Mouse (Mus musculus) heart, postnatal 0 days (tissue): ENCODE measurements around the gene Bscl2. TPM values are rescaled to one million over a fixed set of nuclear protein-coding genes. Genes with fewer than 3 reads are reported as not detected.

Experiments
- ATAC-seq: fragments of 200-750 bp; cut with Nextera tagmentation; 2 replicates; pipeline ENCODE4 v1.8.0; 2017; ENCODE audit warnings: low read depth, moderate number of reproducible peaks, moderate library complexity; ENCODE audit not compliant: insufficient read depth
- DNase-seq: peaks from one replicate; pipeline ENCODE4 v3.0.0-alpha.2; 2016; ENCODE audit warnings: low spot score
- H3K27ac ChIP-seq: fragments of 300-500 bp; sonication (generic); 2 replicates; pipeline ENCODE4 v1.5.1; 2014; ENCODE audit warnings: low read depth, mild to moderate bottlenecking
- H3K27me3 ChIP-seq: fragments of 300-500 bp; sonication (generic); 2 replicates; pipeline ENCODE4 v1.6.1; 2014; ENCODE audit warnings: low read length, mixed read lengths; ENCODE audit not compliant: control insufficient read depth, insufficient read depth
- H3K36me3 ChIP-seq: fragments of 300-500 bp; sonication (generic); replicated peaks from 2 replicates; pipeline ENCODE4 v1.6.1; 2014; ENCODE audit warnings: low read length, mixed read lengths; ENCODE audit not compliant: control insufficient read depth, insufficient read depth
- H3K4me1 ChIP-seq: fragments of 300-500 bp; sonication (generic); 2 replicates; pipeline ENCODE4 v1.6.1; 2014; ENCODE audit warnings: antibody characterized with exemption; ENCODE audit not compliant: control insufficient read depth, insufficient read depth
- H3K4me2 ChIP-seq: fragments of 300-500 bp; sonication (generic); 2 replicates; pipeline ENCODE4 v1.6.1; 2014; ENCODE audit warnings: low read depth, mild to moderate bottlenecking, low read length, moderate library complexity
- H3K4me3 ChIP-seq: fragments of 300-500 bp; sonication (generic); 2 replicates; pipeline ENCODE4 v1.5.1; 2014; ENCODE audit warnings: low read depth, low read length
- H3K9ac ChIP-seq: fragments of 300-500 bp; sonication (generic); replicated peaks from 2 replicates; pipeline ENCODE4 v1.6.1; 2014; ENCODE audit warnings: low read depth, low read length, mixed read lengths
- H3K9me3 ChIP-seq: fragments of 300-500 bp; sonication (generic); replicated peaks from 2 replicates; pipeline ENCODE4 v1.6.1; 2016; ENCODE audit warnings: low read length; ENCODE audit not compliant: control insufficient read depth
- CTCF ChIP-seq: IDR thresholded peaks from 2 replicates; pipeline ENCODE4 v1.5.1; 2016; ENCODE audit warnings: antibody characterized with exemption, control low read depth, low read depth
- EP300 ChIP-seq: IDR thresholded peaks from 2 replicates; pipeline ENCODE4 v1.6.1; 2016; ENCODE audit warnings: antibody characterized with exemption, low read depth
- WGBS: fragments of 180-500 bp; shearing (Covaris S2); extraction: QIAGEN DNeasy Blood & Tissue Kit; methylation state at CpG from one replicate; pipeline ENCODE4 v1.1.7; 2014; 5-methylcytosine and 5-hydroxymethylcytosine counted together
- polyA plus RNA-seq: library from polyadenylated mRNA; unstranded; fragments of >200 nt; fragmentation: Nextera tagmentation; extraction: Ambion mirVana; gene quantifications from 2 replicates; pipeline ENCODE4 v1.2.1, GENCODE M21; 2015
- total RNA-seq: library from RNA; depleted of rRNA; stranded (reverse); fragments of >200 nt; gene quantifications from 2 replicates; pipeline ENCODE4 v1.2.3, GENCODE M21; 2014; ENCODE audit warnings: low replicate concordance

Gene Bscl2
- total and polyA plus RNA-seq, 2 experiments from 2014 or later: 32.1 to 54.2 TPM

DNA sequence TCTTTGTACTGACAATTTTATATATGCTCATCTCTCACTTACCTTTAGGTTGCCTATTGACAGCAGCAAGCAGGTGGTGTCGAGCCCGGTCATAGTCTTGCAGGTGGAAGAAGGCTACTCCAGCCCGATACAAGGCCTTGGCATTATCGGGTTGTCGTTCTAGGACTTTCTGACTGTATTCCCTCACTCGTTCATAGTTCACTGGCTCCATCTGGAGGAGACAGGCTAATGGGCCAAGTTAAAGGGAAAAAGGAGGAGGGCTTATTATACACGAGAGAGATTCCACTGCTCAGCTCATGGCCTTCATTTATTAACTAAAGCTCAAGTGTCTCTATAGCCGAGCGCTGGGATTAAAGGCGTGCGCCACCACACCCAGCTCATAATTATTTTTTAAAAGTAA, 21.5 kb upstream of the Bscl2 start:
- Histone ChIP-seq H3K9me3 (no peaks in the 10 kb centered on the region), H3K9ac (no peak overlapping the region), H3K36me3 (peaks cover 49% of the 10 kb centered on the region)

DNA sequence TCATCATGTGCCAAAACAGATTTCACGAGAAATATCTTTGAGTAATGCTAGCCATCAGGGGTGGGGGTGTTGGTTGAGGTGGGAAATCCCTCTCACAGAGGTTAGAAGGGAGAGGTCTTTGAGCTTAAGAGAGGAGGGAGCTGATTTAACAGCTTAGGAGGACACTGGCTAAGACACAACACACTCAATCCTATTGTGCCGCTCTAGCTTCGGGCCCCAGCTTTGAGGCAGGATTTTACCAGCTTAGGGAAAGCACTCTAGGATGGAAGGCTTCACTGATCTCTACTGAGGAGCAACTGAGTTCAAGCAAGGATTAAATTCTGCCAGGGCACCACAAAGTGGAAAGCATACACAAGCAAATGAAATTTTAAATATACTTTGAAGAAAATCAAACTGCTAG, 20.3 kb upstream of the Bscl2 start:
- Histone ChIP-seq H3K27me3 (no peaks in the 10 kb centered on the region), H3K4me3 (no peak overlapping the region), H3K9ac (no peak overlapping the region), H3K4me1 (peaks cover 16% of the 10 kb centered on the region), H3K27ac (no peak overlapping the region), H3K4me2 (no peak overlapping the region), H3K9me3 (no peaks in the 10 kb centered on the region), H3K36me3 (peaks cover 40% of the 10 kb centered on the region)
- no peak for DNase-seq
- no peak for ATAC-seq
- 79% methylated on average over 3 of the region's 3 CpGs for WGBS
- no peak for TF ChIP-seq CTCF

More for the DNA sequence above, 21.5 kb upstream of the Bscl2 start:
- H3K27ac ChIP-seq: no peak overlapping the region
- peaks cover 10% of the 10 kb centered on the region for H3K4me1 ChIP-seq
- DNase-seq (no peak), ATAC-seq (no peak)
- no peaks in the 10 kb centered on the region for H3K27me3 ChIP-seq
- no peak overlapping the region for H3K4me3 ChIP-seq
- WGBS: 69% methylated on average over 11 of the region's 11 CpGs
- no peak overlapping the region for H3K4me2 ChIP-seq
- TF ChIP-seq EP300 (no peak), CTCF (peak; percentile 31)

DNA sequence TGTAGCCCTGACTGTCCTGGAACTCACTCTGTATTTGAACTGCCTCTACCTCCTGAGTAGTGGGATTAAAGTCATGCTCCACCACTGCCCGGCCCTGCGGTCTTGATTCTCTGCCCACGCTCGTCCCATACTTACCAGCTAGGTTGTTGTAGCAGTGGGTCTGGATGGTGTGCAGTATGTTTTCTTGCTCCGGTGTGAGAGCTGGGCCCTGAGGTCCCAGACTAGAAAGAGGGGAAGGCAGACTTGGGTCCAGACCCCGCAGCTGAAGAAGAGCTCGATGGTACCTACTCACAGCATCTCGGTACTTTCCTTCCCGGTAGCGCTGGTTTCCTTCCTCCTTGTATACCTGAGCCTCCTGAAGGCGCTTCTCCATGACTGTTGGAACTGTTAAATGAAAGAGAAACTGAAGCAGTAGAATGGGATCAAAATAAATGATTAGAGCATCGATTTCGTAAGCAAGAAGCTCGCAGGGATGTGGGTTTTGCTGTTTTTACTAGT, 18.9 kb upstream of the Bscl2 start:
- DNase-seq: no peak
- Histone ChIP-seq H3K9ac (peak overlapping the region; percentile 76), H3K27ac (peak overlapping the region; percentile 99), H3K36me3 (peaks cover 36% of the 10 kb centered on the region), H3K9me3 (no peaks in the 10 kb centered on the region), H3K4me2 (peak overlapping the region; percentile 95), H3K4me1 (peaks cover 20% of the 10 kb centered on the region), H3K27me3 (no peaks in the 10 kb centered on the region), H3K4me3 (peak overlapping the region; percentile 96)
- WGBS: 16% methylated on average over 14 of the region's 14 CpGs
- ATAC-seq: no peak
- no peak for TF ChIP-seq EP300
- no peak for TF ChIP-seq CTCF

DNA sequence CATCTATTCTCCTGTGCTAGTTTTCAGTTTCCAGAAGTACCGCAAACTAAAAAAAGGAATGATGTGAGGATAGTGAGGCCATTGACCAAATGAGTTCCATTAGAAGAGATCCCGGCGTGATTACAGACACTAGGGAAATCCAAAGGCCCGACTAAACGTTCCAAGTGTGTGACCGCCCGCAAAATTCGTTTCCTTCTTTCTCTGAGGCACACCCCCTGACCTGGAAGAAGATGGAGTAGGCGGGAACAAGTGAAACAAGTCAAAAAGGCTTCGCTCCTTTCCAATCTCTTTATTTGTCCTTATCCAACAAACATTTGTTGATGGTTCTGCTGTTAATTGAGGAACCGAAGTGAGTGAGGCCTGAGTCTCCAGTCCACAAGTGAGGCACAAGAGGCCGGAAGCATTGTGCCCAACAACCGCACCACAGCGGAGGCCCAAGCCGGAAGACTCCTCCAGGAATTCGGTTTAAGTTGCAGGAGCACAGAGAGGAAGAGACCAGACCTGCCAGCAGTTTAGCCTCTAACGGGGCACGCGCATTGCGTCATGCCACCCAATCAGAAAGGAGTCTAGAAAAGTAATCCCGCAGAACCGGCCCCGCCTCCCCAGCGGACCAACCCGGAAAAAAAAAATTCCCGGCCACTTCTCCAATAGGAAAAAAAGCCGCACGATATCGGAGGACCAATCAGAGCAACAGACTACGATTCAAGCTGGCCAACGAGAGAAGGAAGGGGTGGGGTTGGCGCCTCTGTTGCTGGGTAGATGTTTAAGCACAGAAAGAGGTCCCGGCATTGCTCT, 18.3 kb upstream of the Bscl2 start, which contains the start of gene Ttc9c:
Gene Ttc9c (minus strand): TSS at position 533 of the 795 bp plus-strand sequence.
- Histone ChIP-seq H3K4me2 (peak within 1 kb of the TSS; percentile 95), H3K4me3 (peak within 1 kb of the TSS; percentile 96), H3K27me3 (no peaks in the 10 kb centered on the region), H3K4me1 (peaks cover 20% of the 10 kb centered on the region), H3K9ac (peak within 1 kb of the TSS; percentile 97), H3K36me3 (peaks cover 37% of the 10 kb centered on the region), H3K27ac (peak within 1 kb of the TSS; percentile 99), H3K9me3 (no peaks in the 10 kb centered on the region)
- TF ChIP-seq EP300 (peak; percentile 86), CTCF (no peak)
- peak; percentile 99 for DNase-seq
- WGBS: under 1% methylated on average over 33 of the region's 33 CpGs
- ATAC-seq: peak; percentile 87

DNA sequence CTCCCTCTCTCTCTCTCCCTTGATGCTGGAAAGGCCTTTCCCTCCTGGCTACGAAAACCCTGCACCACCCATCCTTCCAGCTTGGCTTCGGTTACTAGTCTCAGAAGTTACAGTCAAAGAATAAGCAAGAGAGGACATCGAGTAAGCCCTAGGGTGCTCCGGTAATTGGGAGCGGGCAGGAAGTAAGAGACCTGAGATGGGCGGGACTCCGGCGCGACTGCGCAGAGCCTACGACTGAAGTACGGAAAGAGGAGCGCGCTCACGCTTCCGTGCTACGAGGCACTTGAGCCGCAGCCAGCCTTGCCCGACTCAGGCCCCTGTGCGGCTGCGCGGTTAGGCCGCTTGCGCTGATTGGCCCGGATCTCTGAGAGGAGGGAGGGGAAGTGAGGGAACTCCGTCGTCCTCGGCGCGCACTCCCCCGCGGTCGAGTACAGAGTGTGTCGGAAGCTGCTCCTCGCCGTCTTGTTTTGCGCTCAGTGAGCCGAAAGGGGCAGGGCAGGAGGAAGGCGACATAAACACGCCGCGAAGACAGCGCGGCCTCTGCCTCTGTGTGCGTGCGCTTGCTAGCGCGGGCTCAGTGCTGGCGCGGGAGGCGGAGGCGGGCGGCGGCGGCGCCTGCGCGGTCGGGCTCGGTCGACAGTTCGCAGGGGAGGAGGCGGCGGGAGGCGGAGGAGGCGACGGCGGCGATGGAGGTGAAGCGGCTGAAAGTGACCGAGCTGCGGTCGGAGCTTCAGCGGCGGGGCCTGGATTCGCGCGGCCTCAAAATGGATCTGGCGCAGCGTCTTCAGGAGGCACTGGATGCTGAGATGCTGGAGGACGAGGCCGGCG, 17.5 kb upstream of the Bscl2 start, which contains the start of gene Hnrnpul2:
Gene Hnrnpul2 (plus strand): TSS at position 415 of the 828 bp plus-strand sequence.
- peaks cover 20% of the 10 kb centered on the region for H3K4me1 ChIP-seq
- peak within 1 kb of the TSS; percentile 95 for H3K4me2 ChIP-seq
- H3K27me3 ChIP-seq: no peaks in the 10 kb centered on the region
- H3K36me3 ChIP-seq: peaks cover 39% of the 10 kb centered on the region
- WGBS: under 1% methylated on average over 78 of the region's 83 CpGs
- H3K27ac ChIP-seq: peak within 1 kb of the TSS; percentile 99
- TF ChIP-seq CTCF (no peak), EP300 (no peak)
- ATAC-seq (peak; percentile 93), DNase-seq (peak; percentile 100)
- H3K4me3 ChIP-seq: peak within 1 kb of the TSS; percentile 96
- no peaks in the 10 kb centered on the region for H3K9me3 ChIP-seq
- H3K9ac ChIP-seq: peak within 1 kb of the TSS; percentile 97
